Mouse (Mus musculus): Measurements from ENCODE around the gene Samd10.

DNA sequence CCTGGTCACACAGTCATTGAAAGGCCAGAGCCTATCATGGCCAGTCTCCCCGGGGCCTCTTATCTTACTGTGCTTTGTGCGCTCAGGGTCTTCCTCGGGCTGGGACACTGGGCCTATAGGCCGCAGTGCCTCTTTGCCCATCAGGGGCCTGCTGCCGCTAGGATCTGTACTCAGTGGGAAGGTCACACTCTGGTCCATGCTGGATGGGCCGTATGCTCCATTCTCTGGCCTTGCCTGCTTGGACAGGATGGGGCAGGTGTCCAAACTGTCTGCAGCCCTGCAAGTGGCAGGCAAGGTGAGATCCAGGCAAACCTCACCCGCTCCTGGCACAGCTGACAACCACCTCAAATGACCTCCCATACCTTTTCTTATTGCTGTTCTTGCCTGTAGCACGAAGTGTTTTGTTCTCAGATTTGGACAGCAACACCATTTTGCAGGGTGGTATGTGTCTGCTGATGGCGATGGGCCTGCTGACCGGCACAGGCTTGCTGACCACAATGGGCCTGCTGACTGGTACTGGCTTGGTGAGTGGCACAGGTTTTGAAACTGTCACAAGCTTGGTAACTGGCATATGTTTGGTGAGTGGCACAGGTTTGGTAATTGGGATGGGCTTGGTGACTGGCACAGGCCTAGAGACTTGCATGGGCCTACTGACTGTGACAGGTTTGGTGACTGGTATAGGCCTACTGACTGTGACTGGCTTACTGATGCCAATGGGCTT lies 9.8 kb downstream of the Samd10 start:
- no peak for TF ChIP-seq EP300 (IDR thresholded peaks at IDR 0.05; ENCODE audit: low read depth)
- no peak for TF ChIP-seq CTCF (IDR thresholded peaks at IDR 0.05; ENCODE audit: low read depth)
